Mouse (Mus musculus) fat pad, adult 2 months (tissue): ENCODE data around the gene Sowahc.

Source experiments
- DNase-seq: peaks from one replicate; pipeline ENCODE4 v3.0.0-alpha.2; 2011; ENCODE audit warnings: low read depth, low spot score; ENCODE audit errors: extremely low read depth

Sowahc gene

GRCm38 (mm10) chr10:59221473-59222270 is at the start of gene Sowahc, which contains the start of gene Sept10:
TSS of gene Sowahc (plus strand) at chr10:59221953.
TSS of gene Sept10 (minus strand) at chr10:59221847.
- peak; percentile 14 for DNase-seq

- no peak for DNase-seq
These were observed 49.2 kb upstream of the Sowahc start for GRCm38 (mm10) chr10:59172539-59172938.

- DNase-seq: no peak
These were observed 42.1 kb upstream of the Sowahc start for GRCm38 (mm10) chr10:59179620-59180019.

- DNase-seq: no peak
These were observed 39.4 kb upstream of the Sowahc start for GRCm38 (mm10) chr10:59182306-59182705.

GRCm38 (mm10) chr10:59194891-59195290 is 26.9 kb upstream of the Sowahc start:
- DNase-seq: no peak

- DNase-seq: no peak
These were observed 25.0 kb upstream of the Sowahc start for GRCm38 (mm10) chr10:59196763-59197162.

- DNase-seq: no peak
These were observed 21.7 kb upstream of the Sowahc start for GRCm38 (mm10) chr10:59200011-59200410.

- no peak for DNase-seq
These were observed 805 bp upstream of the Sowahc start for GRCm38 (mm10) chr10:59220824-59221472.

- no peak for DNase-seq
These were observed 733 bp downstream of the Sowahc start for GRCm38 (mm10) chr10:59222271-59223101.

GRCm38 (mm10) chr10:59223301-59223700 is 1.5 kb downstream of the Sowahc start:
- no peak for DNase-seq

- DNase-seq: no peak
These were observed 2.1 kb downstream of the Sowahc start for GRCm38 (mm10) chr10:59223890-59224289.

- DNase-seq: no peak
These were observed 3.4 kb downstream of the Sowahc start for GRCm38 (mm10) chr10:59225137-59225536.

GRCm38 (mm10) chr10:59229205-59229820 is 7.6 kb downstream of the Sowahc start:
- no peak for DNase-seq

GRCm38 (mm10) chr10:59235227-59235626 is 13.5 kb downstream of the Sowahc start:
- DNase-seq: no peak

- DNase-seq: no peak
These were observed 14.1 kb downstream of the Sowahc start for GRCm38 (mm10) chr10:59235847-59236246.

- no peak for DNase-seq
These were observed 14.7 kb downstream of the Sowahc start for GRCm38 (mm10) chr10:59236486-59236885.

- no peak for DNase-seq
These were observed 16.0 kb downstream of the Sowahc start for GRCm38 (mm10) chr10:59237757-59238156.

- peak; percentile 100 for DNase-seq
These were observed 19.4 kb downstream of the Sowahc start for GRCm38 (mm10) chr10:59241141-59241541.

- DNase-seq: no peak
These were observed 27.8 kb downstream of the Sowahc start for GRCm38 (mm10) chr10:59249531-59249930.

- peak; percentile 58 for DNase-seq
These were observed 28.9 kb downstream of the Sowahc start for GRCm38 (mm10) chr10:59250679-59251078.

- DNase-seq: no peak
These were observed 30.2 kb downstream of the Sowahc start for GRCm38 (mm10) chr10:59251980-59252379.
